Mouse (Mus musculus): ENCODE data around the gene Eif3a.

DNA sequence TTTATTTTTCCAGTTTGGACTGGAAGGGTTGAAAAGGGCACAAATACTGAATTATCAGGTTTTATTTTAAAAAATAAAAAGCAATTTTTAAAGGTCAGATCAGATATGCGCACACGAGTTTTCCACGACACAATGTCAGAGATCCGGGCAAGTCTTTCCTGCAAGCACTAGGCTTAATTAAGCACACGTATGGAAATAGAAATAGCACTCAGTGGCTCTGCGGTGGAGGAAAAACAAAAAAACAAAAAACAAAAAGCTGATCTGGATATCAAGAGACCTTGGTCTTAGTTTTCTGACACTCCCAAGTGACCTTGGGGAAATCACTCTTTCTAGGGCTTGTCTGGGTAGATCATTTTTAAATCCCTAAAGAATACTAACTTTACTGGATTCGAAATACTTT is 1.0 kb downstream of the Eif3a start:
- TF ChIP-seq CTCF (IDR thresholded peaks at IDR 0.05; ENCODE audit: low read depth), result no peak
- TF ChIP-seq EP300 (IDR thresholded peaks at IDR 0.05; ENCODE audit: low read depth), result no peak

All from liver, postnatal 0 days (tissue).